Mouse (Mus musculus) testis, adult 2 months (tissue): ENCODE measurements around the gene Mycbpap.

ENCODE experiments used
- CTCF ChIP-seq: fragments of 200-500 bp; IDR thresholded peaks from 2 replicates; pipeline ENCODE4 v1.5.1; 2012; ENCODE audit warnings: low read depth, mild to moderate bottlenecking, inconsistent platforms, low read length, moderate library complexity; ENCODE audit not compliant: control insufficient read depth, insufficient read depth, insufficient replicate concordance
- POLR2A ChIP-seq: fragments of 200-500 bp; IDR thresholded peaks from 2 replicates; pipeline ENCODE4 v1.6.1; 2012; ENCODE audit warnings: low read depth, mild to moderate bottlenecking, inconsistent platforms, low read length, moderate library complexity; ENCODE audit not compliant: control insufficient read depth

GRCm38 (mm10) chr11:94548888-94549690 lies 27.5 kb upstream of the Mycbpap start, which contains the start of gene Rsad1:
- TF ChIP-seq CTCF: peak; percentile 87
- peak; percentile 73 for TF ChIP-seq POLR2A
